Mouse (Mus musculus): ENCODE measurements at regions not wholly inside any gene's neighbourhood (a gene's known extent, or its start where the extent isn't known, plus 50 kb on each side); places are given as distances from the start of the nearest gene placed in this dataset.

DNA sequence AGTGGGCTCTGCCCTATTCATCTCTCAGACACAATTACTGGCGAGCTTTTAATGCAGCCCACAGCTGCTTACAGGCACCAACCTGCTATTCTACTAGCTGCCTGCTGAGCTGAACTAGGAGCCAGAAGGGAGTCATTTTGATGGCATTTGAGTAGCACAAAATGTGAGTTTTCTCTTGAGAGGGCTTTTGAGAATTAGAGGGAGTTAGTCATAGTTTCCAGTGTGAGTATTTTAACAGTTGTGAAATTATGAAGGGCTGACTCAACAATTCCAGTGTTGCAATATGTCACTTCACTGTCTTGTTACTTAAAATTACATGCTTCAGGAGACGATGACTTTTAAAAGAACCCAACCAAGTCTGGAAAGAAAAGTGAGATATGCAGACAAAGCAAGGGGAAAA, 54.4 kb upstream of the Ly86 start:
- no peak for DNase-seq

DNA sequence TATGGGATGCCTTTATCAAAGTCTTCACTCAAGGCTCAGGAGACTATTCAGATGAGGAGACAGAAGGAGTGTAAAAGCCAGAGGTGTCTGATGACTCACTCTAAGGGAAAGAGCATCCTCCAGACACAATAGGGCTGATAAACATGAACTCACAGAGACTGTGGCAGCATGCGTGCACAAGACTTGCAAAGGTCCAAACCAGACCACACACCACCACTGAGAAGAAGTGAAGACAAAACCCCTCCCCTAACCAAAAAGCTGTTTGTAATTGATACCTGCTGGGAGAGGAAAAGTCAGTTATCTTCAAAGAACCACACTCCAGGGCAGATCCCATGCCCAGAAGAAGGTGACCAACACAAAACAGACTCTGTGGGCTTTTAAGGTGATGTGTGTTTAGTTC, 56.0 kb upstream of the Ly86 start:
- DNase-seq: no peak

- no peak for DNase-seq
These were observed 62.5 kb upstream of the Ly86 start for GRCm38 (mm10) chr13:37282515-37282914.

- DNase-seq: no peak
These were observed 65.8 kb upstream of the Ly86 start for GRCm38 (mm10) chr13:37279078-37279789.

GRCm38 (mm10) chr13:37249581-37250461, 95.2 kb upstream of the Ly86 start:
- no peak for DNase-seq

DNA sequence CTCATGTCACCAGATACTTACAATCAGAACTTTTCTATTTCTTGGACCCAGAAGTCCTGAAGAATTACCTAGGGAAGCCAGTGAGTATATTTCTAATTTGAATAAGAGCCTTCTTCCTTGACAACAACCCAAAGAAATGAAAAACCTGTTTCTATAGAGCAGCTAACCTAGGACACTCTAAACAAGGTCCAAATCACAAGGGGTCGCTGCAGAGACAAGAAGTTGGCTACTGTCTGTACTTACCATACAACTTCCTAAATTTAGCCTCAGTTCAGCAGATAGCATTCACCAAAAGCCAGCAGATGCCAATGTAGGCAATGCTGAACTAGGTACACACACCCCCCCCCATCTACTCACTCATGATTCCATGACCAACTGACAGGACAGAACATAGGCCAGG, 96.3 kb upstream of the Ly86 start:
- DNase-seq: no peak

- DNase-seq: no peak
These were observed 105.0 kb upstream of the Ly86 start for GRCm38 (mm10) chr13:37240048-37240447.

DNA sequence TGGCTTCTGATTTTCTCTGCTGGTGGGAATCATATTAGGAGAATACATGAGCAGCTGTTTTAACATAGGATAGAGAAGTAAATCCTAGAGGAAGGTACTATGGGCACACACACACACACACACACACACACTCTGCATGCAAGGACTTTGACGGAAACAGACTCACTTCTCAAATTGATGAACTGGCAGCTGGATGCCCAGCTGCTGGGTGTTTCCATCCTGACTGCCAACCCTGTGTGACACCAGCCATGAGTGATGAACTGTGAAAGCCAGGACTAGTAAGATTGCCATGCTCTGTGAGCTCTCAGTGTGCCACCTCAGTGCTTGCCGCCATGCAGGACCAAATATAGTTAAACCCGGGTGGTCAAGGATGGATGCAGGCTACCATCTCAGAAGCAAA, 107.7 kb upstream of the Ly86 start:
- no peak for DNase-seq

GRCm38 (mm10) chr13:37225834-37226233, 119.2 kb upstream of the Ly86 start:
- no peak for DNase-seq

GRCm38 (mm10) chr13:37220436-37220835, 124.6 kb upstream of the Ly86 start:
- DNase-seq: no peak

DNA sequence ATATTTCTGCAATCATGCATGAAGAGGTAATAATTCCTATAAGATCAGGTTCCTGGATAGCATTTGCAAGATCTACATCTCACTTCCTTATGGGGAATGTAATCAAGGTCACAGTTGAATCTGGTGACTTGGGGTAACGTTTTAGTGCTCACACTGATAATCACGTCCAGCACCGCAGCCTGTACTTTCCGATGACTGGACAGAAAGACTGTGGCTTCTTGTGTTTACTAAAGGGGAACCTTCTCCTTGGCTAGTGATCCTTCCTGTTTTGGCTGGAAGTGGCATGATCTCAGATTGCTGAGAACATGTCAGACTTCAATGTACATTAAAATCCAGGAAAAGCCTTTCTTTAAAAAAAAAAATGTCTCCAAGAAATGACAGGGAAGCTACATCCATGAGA, 126.4 kb upstream of the Ly86 start:
- no peak for DNase-seq

- DNase-seq: peak in 1 of 2 experiments; percentile 1
These were observed 130.3 kb upstream of the Ly86 start for GRCm38 (mm10) chr13:37214590-37215282.

- DNase-seq: no peak
These were observed 147.1 kb upstream of the F13a1 start for GRCm38 (mm10) chr13:37197136-37197535.

GRCm38 (mm10) chr13:37195857-37196256, 145.8 kb upstream of the F13a1 start:
- no peak for DNase-seq

GRCm38 (mm10) chr13:37181169-37181787, 131.2 kb upstream of the F13a1 start:
- no peak for DNase-seq

- no peak for DNase-seq
These were observed 126.5 kb upstream of the F13a1 start for GRCm38 (mm10) chr13:37176526-37176925.

DNA sequence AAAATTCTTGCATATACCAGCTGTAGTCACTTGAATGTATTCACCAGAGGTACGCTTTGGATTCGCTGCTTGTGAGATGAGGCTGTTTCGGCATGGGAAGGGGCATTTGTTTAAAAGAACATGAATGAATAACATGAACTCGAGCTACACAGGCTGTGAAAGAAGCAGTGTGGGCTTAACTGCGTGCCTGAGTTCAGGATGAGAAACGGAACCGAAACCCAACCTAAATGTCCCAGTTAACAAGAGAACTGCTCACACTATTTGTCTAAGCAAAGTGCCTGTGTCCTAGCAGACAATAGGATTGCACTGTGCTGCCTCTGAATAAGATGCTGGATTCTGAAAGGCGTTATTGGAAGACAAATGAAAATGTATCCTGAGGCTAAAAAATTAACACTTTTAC, 126.0 kb upstream of the F13a1 start:
- no peak for DNase-seq

DNA sequence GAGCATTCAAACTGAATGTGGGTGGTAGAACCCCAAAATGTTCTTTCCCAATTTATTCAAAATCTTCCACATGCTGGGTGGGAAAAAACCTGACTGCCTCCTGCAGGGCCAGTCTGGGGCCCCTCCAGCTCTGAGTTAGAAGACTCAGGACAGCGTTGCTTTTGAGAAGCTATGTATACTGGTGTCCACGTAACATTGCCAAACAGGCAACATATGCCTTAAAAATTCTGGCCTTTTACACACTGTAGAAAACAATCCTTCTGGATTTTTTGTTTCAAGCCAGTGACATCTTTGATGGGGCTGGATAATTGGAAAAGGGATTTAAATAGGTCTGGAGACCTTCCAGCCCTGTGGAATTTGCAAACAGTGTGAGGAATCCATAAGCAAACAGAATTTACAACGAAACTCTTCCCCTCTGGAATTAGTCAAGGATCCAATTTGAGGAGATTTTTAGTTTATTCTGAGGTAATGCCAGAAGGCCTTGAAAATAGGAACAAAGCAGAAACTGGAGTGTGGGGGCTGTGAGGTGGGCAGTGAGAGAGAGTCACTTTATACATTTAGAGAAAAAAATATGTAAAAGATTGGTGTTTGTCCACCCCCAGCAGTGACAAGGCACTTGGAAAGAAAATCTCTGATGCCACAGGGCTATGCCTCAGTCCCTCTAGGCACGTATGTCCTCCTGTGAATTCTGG, 108.9 kb upstream of the F13a1 start:
- no peak for DNase-seq

DNA sequence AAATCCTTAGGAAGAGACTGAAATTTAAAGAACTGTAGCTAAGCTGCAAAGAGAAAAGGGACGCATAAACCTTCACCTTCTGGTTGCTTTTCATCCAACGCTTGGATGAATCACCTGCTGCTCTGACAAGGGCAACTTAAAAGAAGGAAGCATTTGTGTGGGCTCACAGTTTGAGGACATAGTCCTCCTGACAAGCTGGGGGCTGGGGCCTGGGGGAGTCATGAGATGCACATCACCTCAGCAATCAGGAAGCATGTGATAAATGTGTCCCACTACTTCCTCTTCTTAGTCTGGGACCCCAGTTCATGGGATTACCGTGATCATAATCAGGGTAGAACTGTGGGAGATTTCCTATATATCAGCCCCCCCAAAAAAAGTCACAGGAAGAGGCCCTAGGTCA, 107.8 kb upstream of the F13a1 start:
- no peak for DNase-seq

DNA sequence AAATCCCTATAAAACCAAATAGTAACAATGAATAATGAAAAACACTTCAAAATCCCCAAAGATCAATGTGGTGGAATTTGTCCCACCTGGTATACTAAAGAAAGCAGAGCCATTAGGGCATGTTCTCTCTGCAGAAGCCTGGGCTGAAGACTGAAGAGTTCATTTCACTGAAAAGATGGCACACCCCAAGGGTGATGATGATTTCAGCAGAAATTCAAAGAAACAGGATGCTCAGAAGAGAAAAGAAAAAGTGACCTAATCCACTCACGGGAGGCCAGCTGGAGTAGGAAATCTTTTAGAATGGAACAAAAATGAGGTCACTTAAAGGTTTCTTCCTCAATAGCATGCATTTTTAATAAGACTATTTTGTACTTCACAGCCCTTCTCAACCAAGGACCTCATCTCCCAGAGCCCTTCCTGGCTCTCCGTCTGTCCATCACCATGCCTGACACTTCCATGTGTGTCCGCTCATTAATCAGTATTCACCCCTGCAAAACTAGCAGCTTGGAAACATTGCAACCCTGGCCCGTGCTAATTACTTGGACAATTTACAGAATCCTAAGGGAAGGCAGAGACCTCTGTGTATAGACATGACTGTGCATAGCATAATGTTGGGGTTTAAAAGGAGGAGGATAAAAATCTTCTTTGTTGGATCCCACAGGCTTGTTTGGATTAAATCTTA, 101.9 kb upstream of the F13a1 start:
- no peak for DNase-seq

DNA sequence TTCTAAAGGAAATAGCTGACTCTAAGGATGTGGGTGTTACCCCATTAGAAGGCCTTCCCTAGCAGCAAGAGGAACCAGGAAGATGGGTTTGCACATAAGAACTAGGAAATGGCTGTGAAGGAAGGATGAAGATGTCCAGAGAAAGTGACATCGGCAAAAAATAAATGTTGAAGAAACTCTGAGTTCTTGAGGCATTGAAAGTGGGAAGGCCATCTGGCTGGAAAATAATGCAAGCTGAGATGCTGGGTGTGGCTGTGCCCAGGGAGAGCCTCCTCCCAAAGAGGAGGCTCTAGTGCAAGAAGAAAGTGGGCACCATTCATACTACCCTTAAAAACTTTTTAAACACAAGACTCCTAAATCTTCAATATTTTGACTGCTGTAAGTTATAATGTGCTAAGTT, 99.9 kb upstream of the F13a1 start:
- no peak for DNase-seq

Data from thymus, adult 18-20 months (tissue).